Mouse (Mus musculus) gastrocnemius, postnatal 10 days (tissue): ENCODE data around the gene Ubr7. TPM values are rescaled to one million over a fixed set of nuclear protein-coding genes. Genes with fewer than 3 reads are reported as not detected.

Experiments
- DNase-seq: peaks from one replicate; pipeline ENCODE4 v3.0.0; 2021; ENCODE audit warnings: mixed read lengths
- total RNA-seq, 2 experiments: library from RNA; stranded (reverse); gene quantifications; 2 replicates each; pipeline ENCODE4 v1.2.3; 2021

Gene Ubr7
- total RNA-seq, 2 experiments from 2014 or later = 15.2 to 17.7 TPM

- no peak for DNase-seq
These were observed 69.4 kb downstream of the Ubr7 start for GRCm38 (mm10) chr12:102827119-102827518.

Other genes starting within 250 kb of the Ubr7 start
- gene Chga, start 203.0 kb upstream of the Ubr7 start, total RNA-seq = under 1 TPM; 0.21 to 0.36 TPM
- gene Itpk1, start 53.0 kb upstream of the Ubr7 start, total RNA-seq = 1 to 10 TPM; 5.6 to 6.0 TPM
- 1 to 10 TPM; 6.4 to 6.8 TPM for gene Moap1, start 14.3 kb upstream of the Ubr7 start, total RNA-seq
- gene Tmem251, start 14.2 kb upstream of the Ubr7 start, total RNA-seq = 1 to 10 TPM; 2.3 to 2.7 TPM
- not detected for gene Gm28051, start 202 bp upstream of the Ubr7 start, total RNA-seq
- gene Gon7, start 164 bp upstream of the Ubr7 start, total RNA-seq = 1 to 10 TPM; 6.7 to 7.4 TPM
- gene Gm20604, start 705 bp downstream of the Ubr7 start, total RNA-seq = 1 to 10 TPM; 3.4 to 3.5 TPM
- 10 to 100 TPM; 18.6 to 25.3 TPM for gene Btbd7, start 120.5 kb downstream of the Ubr7 start, total RNA-seq
- not detected for gene Cox8c, start 141.3 kb downstream of the Ubr7 start, total RNA-seq
- under 1 TPM; 0.12 to 0.16 TPM for gene Unc79, start 190.9 kb downstream of the Ubr7 start, total RNA-seq